Mouse (Mus musculus) thymus, postnatal 10 days (tissue): Measurements from ENCODE around the gene Gm4491.
A peak's percentile ranks its signal among the peaks of the same experiment; 100 is the strongest.

ENCODE experiments used
- DNase-seq, 2 experiments: peaks; one replicate each; pipeline ENCODE4 v3.0.0; 2021; ENCODE audit warnings: low spot score in 2 of 2

The Gm4491 gene

GRCm38 (mm10) chr14:57084180-57084668, 31.5 kb downstream of the Gm4491 start:
- no peak for DNase-seq

- no peak for DNase-seq
Observed at GRCm38 (mm10) chr14:57082863-57083262, 32.8 kb downstream of the Gm4491 start.

- DNase-seq = no peak
Observed at GRCm38 (mm10) chr14:57075537-57075936, 40.1 kb downstream of the Gm4491 start.

- peak; percentile 42 to 66 for DNase-seq
Observed at GRCm38 (mm10) chr14:57069906-57070305, 45.8 kb downstream of the Gm4491 start.

- no peak for DNase-seq
Observed at GRCm38 (mm10) chr14:57066053-57066452, 49.6 kb downstream of the Gm4491 start.
